Mouse (Mus musculus) CH12.LX (cell line): Measurements from ENCODE around the gene Tex21.

Experiments
- BHLHE40 ChIP-seq: IDR thresholded peaks from 2 replicates; pipeline ENCODE4 v1.6.1; 2011; ENCODE audit warnings: mild to moderate bottlenecking, low read depth, low read length, improper control_type of control experiment
- CTCF ChIP-seq, 2 experiments: IDR thresholded peaks in 1 of 2; conservative IDR thresholded peaks in 1 of 2; 2 replicates each; pipeline ENCODE4 v1.5.1; 2011 to 2012; ENCODE audit warnings: low read depth in 2 of 2, low read length in 2 of 2, improper control_type of control experiment in 1 of 2, inconsistent platforms in 1 of 2, mild to moderate bottlenecking in 1 of 2, moderate library complexity in 1 of 2
- E2F4 ChIP-seq: IDR thresholded peaks from 2 replicates; pipeline ENCODE4 v1.6.1; 2011; ENCODE audit warnings: low read depth, low read length, improper control_type of control experiment; ENCODE audit not compliant: insufficient replicate concordance
- EP300 ChIP-seq: IDR thresholded peaks from 2 replicates; pipeline ENCODE4 v1.6.1; 2011; ENCODE audit warnings: low read length, improper control_type of control experiment
- GABPA ChIP-seq: IDR thresholded peaks from 2 replicates; pipeline ENCODE4 v1.6.1; 2012; ENCODE audit warnings: low read depth, low read length, improper control_type of control experiment, inconsistent platforms; ENCODE audit not compliant: insufficient replicate concordance
- KAT2A ChIP-seq: IDR thresholded peaks from 2 replicates; pipeline ENCODE4 v1.6.1; 2012; ENCODE audit warnings: low read length, improper control_type of control experiment, inconsistent platforms; ENCODE audit not compliant: insufficient replicate concordance
- POLR2A ChIP-seq: IDR thresholded peaks from 2 replicates; pipeline ENCODE4 v1.6.1; 2011; ENCODE audit warnings: low read depth, mild to moderate bottlenecking, improper control_type of control experiment, low read length
- POLR2AphosphoS2 ChIP-seq: IDR thresholded peaks from 2 replicates; pipeline ENCODE4 v1.6.1; 2011; ENCODE audit warnings: low read depth, low read length, improper control_type of control experiment
- SMC3 ChIP-seq: IDR thresholded peaks from 2 replicates; pipeline ENCODE4 v1.6.1; 2011; ENCODE audit warnings: low read depth, low read length, improper control_type of control experiment
- TCF12 ChIP-seq: IDR thresholded peaks from 2 replicates; pipeline ENCODE4 v1.6.1; 2014; ENCODE audit warnings: low read depth, mild to moderate bottlenecking, inconsistent platforms, low read length, improper control_type of control experiment
- ZC3H11A ChIP-seq: IDR thresholded peaks from 2 replicates; pipeline ENCODE4 v1.6.1; 2012; ENCODE audit warnings: low read depth, mild to moderate bottlenecking, inconsistent platforms, low read length, improper control_type of control experiment
- ZKSCAN1 ChIP-seq: IDR thresholded peaks from 2 replicates; pipeline ENCODE4 v1.6.1; 2012; ENCODE audit warnings: low read depth, inconsistent platforms, low read length, improper control_type of control experiment, borderline replicate concordance
- ZMIZ1 ChIP-seq: IDR thresholded peaks from 2 replicates; pipeline ENCODE4 v1.6.1; 2012; ENCODE audit warnings: low read depth, mild to moderate bottlenecking, inconsistent platforms, low read length, improper control_type of control experiment
- ZNF384 ChIP-seq: IDR thresholded peaks from 2 replicates; pipeline ENCODE4 v1.6.1; 2012; ENCODE audit warnings: low read depth, low read length, improper control_type of control experiment, inconsistent platforms

DNA sequence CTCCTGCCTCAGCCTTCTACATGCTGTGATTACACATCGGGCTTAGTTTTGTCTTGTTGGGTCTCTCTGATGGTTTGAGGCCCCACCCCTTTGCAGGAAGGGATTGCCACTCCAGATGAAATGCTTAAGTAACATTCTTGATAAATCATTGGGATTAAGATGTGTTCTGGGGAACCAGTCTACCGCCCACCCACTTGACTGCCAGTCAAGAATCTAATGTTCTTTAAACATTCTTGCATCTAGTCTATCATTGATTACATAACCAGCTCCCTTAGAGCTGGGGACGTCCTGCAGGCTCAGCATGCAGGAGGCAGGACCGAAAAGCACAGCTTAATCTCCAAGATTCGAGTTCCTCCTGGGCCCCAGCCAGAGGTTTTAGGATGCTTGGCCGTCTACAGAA lies 31.7 kb upstream of the Tex21 start:
- no peak for TF ChIP-seq CTCF (conservative IDR thresholded peaks at IDR 0.05 in 1 of 2, IDR thresholded peaks at IDR 0.05 in 1 of 2; ENCODE audit: low read depth in 2 of 2, low read length in 2 of 2)
- TF ChIP-seq POLR2A: no peak
- TF ChIP-seq POLR2AphosphoS2: no peak
- TF ChIP-seq TCF12: no peak
- TF ChIP-seq KAT2A: no peak
- TF ChIP-seq EP300: no peak
- no peak for TF ChIP-seq SMC3
- no peak for TF ChIP-seq ZC3H11A
- TF ChIP-seq E2F4: no peak
- TF ChIP-seq GABPA: no peak
- no peak for TF ChIP-seq ZNF384
- no peak for TF ChIP-seq ZKSCAN1
- TF ChIP-seq BHLHE40: no peak
- TF ChIP-seq ZMIZ1: no peak
